Mouse (Mus musculus) kidney, postnatal 0 days (tissue): ENCODE data around the gene Sccpdh. TPM values are rescaled to one million over a fixed set of nuclear protein-coding genes. Genes with fewer than 3 reads are reported as not detected.
A peak's percentile ranks its signal among the peaks of the same experiment; 100 is the strongest.

Experiments used
- ATAC-seq: fragments of 200-750 bp; cut with Nextera tagmentation; replicated peaks from 2 replicates; pipeline ENCODE4 v1.8.0; 2017; ENCODE audit warnings: low read depth, moderate number of reproducible peaks, moderate TSS enrichment, moderate library complexity; ENCODE audit not compliant: low FRiP score
- DNase-seq: peaks from one replicate; pipeline ENCODE4 v3.0.0-alpha.2; 2016; ENCODE audit warnings: low spot score
- H3K27ac ChIP-seq: fragments of 300-500 bp; sonication (generic); 2 replicates; pipeline ENCODE4 v1.5.1; 2014; ENCODE audit warnings: mild to moderate bottlenecking
- H3K27me3 ChIP-seq: fragments of 300-500 bp; sonication (generic); 2 replicates; pipeline ENCODE4 v1.6.1; 2014; ENCODE audit warnings: low read length, mixed read lengths; ENCODE audit not compliant: insufficient read depth
- H3K36me3 ChIP-seq: fragments of 300-500 bp; sonication (generic); 2 replicates; pipeline ENCODE4 v1.6.1; 2014; ENCODE audit warnings: low read length, mixed read lengths; ENCODE audit not compliant: insufficient read depth
- H3K4me1 ChIP-seq: fragments of 300-500 bp; sonication (generic); replicated peaks from 2 replicates; pipeline ENCODE4 v1.6.1; 2014; ENCODE audit warnings: antibody characterized with exemption, low read length, mixed read lengths; ENCODE audit not compliant: insufficient read depth
- H3K4me2 ChIP-seq: fragments of 300-500 bp; sonication (generic); 2 replicates; pipeline ENCODE4 v1.6.1; 2014; ENCODE audit warnings: mild to moderate bottlenecking, low read length, moderate library complexity, mixed read lengths
- H3K4me3 ChIP-seq: fragments of 300-500 bp; sonication (generic); replicated peaks from 2 replicates; pipeline ENCODE4 v1.5.1; 2014; ENCODE audit warnings: low read depth, low read length
- H3K9ac ChIP-seq: fragments of 300-500 bp; sonication (generic); 2 replicates; pipeline ENCODE4 v1.6.1; 2014; ENCODE audit warnings: low read depth, low read length
- H3K9me3 ChIP-seq: fragments of 300-500 bp; sonication (generic); replicated peaks from 2 replicates; pipeline ENCODE4 v1.6.1; 2016; ENCODE audit warnings: low read length, inconsistent platforms, mixed read lengths
- CTCF ChIP-seq: IDR thresholded peaks from 2 replicates; pipeline ENCODE4 v1.5.1; 2016; ENCODE audit warnings: antibody characterized with exemption, low read depth, mild to moderate bottlenecking, moderate library complexity
- WGBS: fragments of 180-500 bp; shearing (Covaris S2); extraction: QIAGEN DNeasy Blood & Tissue Kit; methylation state at CpG from one replicate; pipeline ENCODE4 v1.1.7; 2014; 5-methylcytosine and 5-hydroxymethylcytosine counted together
- polyA plus RNA-seq: library from polyadenylated mRNA; unstranded; fragments of >200 nt; fragmentation: Nextera tagmentation; extraction: Ambion mirVana; gene quantifications from 2 replicates; pipeline ENCODE4 v1.2.1, GENCODE M21; 2015

Gene Sccpdh
- polyA plus RNA-seq, 1 experiment from 2014 or later, result 71.9 TPM

DNA sequence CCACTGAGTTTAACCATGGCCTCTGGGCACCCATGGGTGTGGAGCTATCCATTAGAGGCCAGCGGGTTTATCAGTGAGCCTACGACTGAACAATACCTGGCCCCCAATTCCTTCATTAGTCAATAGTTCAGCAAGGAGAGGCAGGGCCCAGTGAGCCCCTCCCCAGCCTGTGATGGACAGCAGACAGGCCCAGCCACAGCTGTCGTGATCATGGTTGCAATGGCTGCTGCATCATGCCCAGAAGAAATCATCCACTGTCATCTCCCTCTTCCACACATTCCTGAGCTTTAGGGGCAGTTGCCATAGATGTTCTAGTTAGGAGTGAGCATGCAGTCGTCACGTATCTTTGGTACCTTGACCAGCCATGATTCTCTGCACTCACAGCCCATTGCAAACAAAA, 20.9 kb downstream of the Sccpdh start:
- Histone ChIP-seq H3K4me3 (no peak overlapping the region), H3K27ac (no peak overlapping the region), H3K9ac (no peak overlapping the region), H3K4me2 (no peak overlapping the region), H3K9me3 (no peaks in the 10 kb centered on the region), H3K36me3 (peaks cover 18% of the 10 kb centered on the region), H3K4me1 (no peaks in the 10 kb centered on the region), H3K27me3 (no peaks in the 10 kb centered on the region)
- ATAC-seq (no peak), DNase-seq (no peak)
- 83% methylated on average over 5 of the region's 5 CpGs for WGBS
- TF ChIP-seq CTCF, result no peak

DNA sequence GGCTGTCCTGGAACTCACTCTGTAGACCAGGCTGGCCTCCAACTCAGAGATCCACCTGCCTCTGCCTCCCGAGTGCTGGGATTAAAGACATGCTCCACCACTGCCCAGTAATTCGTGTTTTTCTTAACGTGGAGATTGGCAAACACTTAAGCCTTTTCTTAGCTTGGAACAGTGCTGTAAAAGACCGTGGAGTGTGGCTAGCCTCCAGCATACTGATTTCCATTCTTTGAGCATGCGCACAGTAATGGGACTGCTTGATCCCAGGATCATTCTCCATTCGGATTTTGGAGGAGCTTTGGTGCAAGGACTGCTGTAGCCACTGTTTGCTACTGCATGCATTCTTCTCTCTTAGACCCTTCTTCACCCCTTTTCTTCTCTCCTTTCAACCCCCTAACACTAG, 21.5 kb downstream of the Sccpdh start:
- no peaks in the 10 kb centered on the region for H3K4me1 ChIP-seq
- no peak overlapping the region for H3K4me2 ChIP-seq
- ATAC-seq, result no peak
- H3K9me3 ChIP-seq, result no peaks in the 10 kb centered on the region
- DNase-seq, result no peak
- no peak overlapping the region for H3K9ac ChIP-seq
- 80% methylated on average over 6 of the region's 6 CpGs for WGBS
- no peak overlapping the region for H3K4me3 ChIP-seq
- H3K27ac ChIP-seq, result no peak overlapping the region
- H3K36me3 ChIP-seq, result peaks cover 18% of the 10 kb centered on the region
- no peaks in the 10 kb centered on the region for H3K27me3 ChIP-seq
- no peak for TF ChIP-seq CTCF

DNA sequence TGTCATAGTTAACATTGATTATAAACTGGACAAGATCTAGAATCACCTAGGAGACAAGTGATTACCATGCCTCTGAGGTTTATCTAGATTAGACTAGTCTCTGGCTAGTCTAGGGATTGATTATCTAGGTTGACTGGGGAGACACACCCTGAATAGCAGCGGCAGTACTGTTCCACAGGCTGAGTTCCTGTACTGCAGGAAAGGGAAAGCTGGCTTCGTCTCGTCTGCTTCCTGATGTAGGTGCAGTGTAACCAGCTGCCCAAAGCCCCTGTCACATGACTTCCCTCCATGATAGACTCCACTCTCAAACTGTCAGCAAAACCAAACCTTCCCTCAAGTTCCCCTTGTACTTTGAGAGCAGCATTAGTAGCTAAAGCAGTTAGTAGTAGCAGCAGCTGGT, 36.1 kb downstream of the Sccpdh start:
- ATAC-seq (no peak), DNase-seq (no peak)
- H3K4me1 ChIP-seq, result no peaks in the 10 kb centered on the region
- no peak overlapping the region for H3K4me2 ChIP-seq
- no peak overlapping the region for H3K27ac ChIP-seq
- no peak for TF ChIP-seq CTCF
- 56% methylated on average over 3 of the region's 3 CpGs for WGBS
- H3K9me3 ChIP-seq, result no peaks in the 10 kb centered on the region
- H3K27me3 ChIP-seq, result no peaks in the 10 kb centered on the region
- H3K4me3 ChIP-seq, result no peak overlapping the region
- H3K36me3 ChIP-seq, result no peaks in the 10 kb centered on the region
- no peak overlapping the region for H3K9ac ChIP-seq

DNA sequence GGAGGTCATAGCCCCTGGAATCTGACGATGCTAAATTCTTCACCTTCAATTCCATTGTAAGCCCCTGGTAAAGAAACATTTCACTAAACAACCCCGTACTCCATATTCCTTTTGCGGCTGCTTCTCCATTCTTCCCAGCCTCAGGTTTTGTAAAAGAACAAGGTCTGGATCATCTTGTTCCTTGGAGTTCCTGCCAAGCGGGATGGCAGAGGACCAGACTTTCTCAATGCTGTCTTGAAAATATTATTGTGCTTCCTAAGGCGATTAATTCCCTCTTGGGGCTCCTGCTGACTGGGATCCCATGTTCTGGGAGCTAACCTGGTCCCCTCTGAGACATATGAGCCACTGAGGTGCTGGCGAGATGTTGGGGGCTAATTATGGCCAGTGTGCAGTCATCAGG, 37.1 kb downstream of the Sccpdh start:
- Histone ChIP-seq H3K4me3 (no peak overlapping the region), H3K9me3 (no peaks in the 10 kb centered on the region), H3K36me3 (no peaks in the 10 kb centered on the region), H3K27ac (no peak overlapping the region), H3K27me3 (no peaks in the 10 kb centered on the region), H3K4me2 (no peak overlapping the region), H3K9ac (no peak overlapping the region), H3K4me1 (no peaks in the 10 kb centered on the region)
- WGBS, result 92% methylated on average over 6 of the region's 6 CpGs
- DNase-seq, result no peak
- TF ChIP-seq CTCF, result no peak
- ATAC-seq, result no peak

DNA sequence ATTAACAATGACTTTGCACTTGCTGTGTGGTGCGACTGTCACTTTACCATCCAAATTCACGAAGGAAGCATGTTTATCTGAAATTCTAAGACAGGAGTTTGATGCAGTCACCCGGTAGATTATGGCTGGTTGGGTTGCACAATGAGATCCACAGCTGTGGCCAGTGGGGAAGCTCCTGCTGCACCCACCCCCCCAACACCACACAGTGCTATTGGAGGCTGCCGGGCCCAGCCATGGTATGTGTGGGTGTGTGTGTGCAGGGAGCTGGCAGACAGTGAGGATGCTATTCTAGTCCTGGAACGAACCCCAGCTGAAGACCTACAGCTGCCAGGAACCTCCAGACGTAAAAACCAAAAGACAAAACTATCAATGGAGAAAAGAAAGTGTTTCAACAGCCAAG, 41.4 kb downstream of the Sccpdh start:
- Histone ChIP-seq H3K27me3 (no peaks in the 10 kb centered on the region), H3K4me1 (no peaks in the 10 kb centered on the region), H3K4me2 (no peak overlapping the region), H3K9ac (no peak overlapping the region), H3K36me3 (no peaks in the 10 kb centered on the region), H3K27ac (no peak overlapping the region), H3K9me3 (no peaks in the 10 kb centered on the region), H3K4me3 (no peak overlapping the region)
- no peak for ATAC-seq
- peak; percentile 15 for DNase-seq
- TF ChIP-seq CTCF, result no peak
- WGBS, result 64% methylated on average over 6 of the region's 6 CpGs

DNA sequence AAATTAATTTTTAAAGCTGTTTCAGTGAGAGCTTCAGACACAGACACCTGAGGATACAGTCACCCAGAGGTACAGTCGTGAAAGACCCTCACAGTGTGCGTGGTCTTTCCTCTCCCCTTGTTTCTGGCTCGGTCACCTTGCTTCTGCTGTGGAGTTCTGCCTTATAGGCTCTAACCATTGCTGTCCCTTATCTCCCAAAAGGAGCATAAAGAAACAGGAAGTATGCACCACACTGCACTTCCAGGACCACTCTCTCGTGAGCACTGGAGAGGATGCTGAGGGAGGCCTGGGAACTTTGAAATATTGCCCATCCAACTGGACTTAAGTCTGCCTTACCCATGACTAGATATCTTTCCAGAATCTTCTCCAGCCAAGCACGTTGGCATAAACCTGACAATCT, 42.7 kb downstream of the Sccpdh start:
- Histone ChIP-seq H3K9me3 (no peaks in the 10 kb centered on the region), H3K27ac (no peak overlapping the region), H3K4me2 (no peak overlapping the region), H3K9ac (no peak overlapping the region), H3K27me3 (no peaks in the 10 kb centered on the region), H3K36me3 (no peaks in the 10 kb centered on the region), H3K4me3 (no peak overlapping the region), H3K4me1 (no peaks in the 10 kb centered on the region)
- WGBS, result 76% methylated on average over 5 of the region's 5 CpGs
- DNase-seq, result no peak
- ATAC-seq, result no peak
- no peak for TF ChIP-seq CTCF

DNA sequence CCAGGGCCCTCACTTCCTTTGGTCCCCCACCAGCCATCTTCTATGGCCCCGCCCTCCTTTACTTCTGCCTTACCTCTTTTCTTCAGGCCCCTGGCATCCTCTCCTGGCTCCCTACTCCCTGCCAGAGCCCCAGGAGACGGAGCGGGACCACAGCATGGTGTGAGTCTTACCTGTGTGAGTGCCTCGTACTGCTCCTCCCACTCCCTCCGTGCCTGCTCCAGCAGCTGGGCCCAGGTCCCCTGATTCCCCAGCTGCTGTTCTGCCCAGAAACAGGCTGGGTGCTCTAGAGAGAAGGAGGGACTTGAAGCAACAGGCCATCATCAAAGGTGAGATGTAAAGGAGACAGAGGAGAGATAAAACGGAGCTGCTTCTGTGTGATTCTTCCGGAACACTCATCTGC, 44.6 kb downstream of the Sccpdh start:
- Histone ChIP-seq H3K9ac (no peak overlapping the region), H3K4me2 (no peak overlapping the region), H3K4me3 (no peak overlapping the region), H3K36me3 (no peaks in the 10 kb centered on the region), H3K9me3 (no peaks in the 10 kb centered on the region), H3K27ac (no peak overlapping the region), H3K27me3 (no peaks in the 10 kb centered on the region), H3K4me1 (no peaks in the 10 kb centered on the region)
- WGBS, result 86% methylated on average over 7 of the region's 7 CpGs
- no peak for DNase-seq
- TF ChIP-seq CTCF, result no peak
- no peak for ATAC-seq
